Mouse (Mus musculus) forebrain, postnatal 0 days (tissue): ENCODE results near the gene Psg21. TPM values are rescaled to one million over a fixed set of nuclear protein-coding genes. Genes with fewer than 3 reads are reported as not detected.
"Not testable (repeated sequence)": the region's sequence is repeated elsewhere in the genome, so short reads cannot be mapped to it uniquely, and the experiment has no call there.

Experiments used
- ATAC-seq: fragments of 200-750 bp; cut with Nextera tagmentation; 2 replicates; pipeline ENCODE4 v1.8.0; 2017; ENCODE audit warnings: mild to moderate bottlenecking, moderate library complexity
- DNase-seq: peaks from one replicate; pipeline ENCODE4 v3.0.0-alpha.2; 2015
- H3K27ac ChIP-seq: fragments of 300-500 bp; sonication (generic); 2 replicates; pipeline ENCODE4 v1.5.1; 2014; ENCODE audit warnings: low read depth, mild to moderate bottlenecking, antibody characterized with exemption, low read length, moderate library complexity, mixed read lengths
- H3K27me3 ChIP-seq: fragments of 300-500 bp; sonication (generic); 2 replicates; pipeline ENCODE4 v1.6.1; 2014; ENCODE audit warnings: mild to moderate bottlenecking, low read length, mixed read lengths; ENCODE audit not compliant: insufficient read depth
- H3K36me3 ChIP-seq: fragments of 300-500 bp; sonication (generic); 2 replicates; pipeline ENCODE4 v1.6.1; 2014; ENCODE audit warnings: mild to moderate bottlenecking, moderate library complexity; ENCODE audit not compliant: insufficient read depth
- H3K4me1 ChIP-seq: fragments of 300-500 bp; sonication (generic); 2 replicates; pipeline ENCODE4 v1.6.1; 2014; ENCODE audit warnings: antibody characterized with exemption; ENCODE audit not compliant: insufficient read depth
- H3K4me2 ChIP-seq: fragments of 300-500 bp; sonication (generic); 2 replicates; pipeline ENCODE4 v1.6.1; 2014; ENCODE audit warnings: low read depth, mild to moderate bottlenecking, moderate library complexity
- H3K4me3 ChIP-seq: fragments of 300-500 bp; sonication (generic); 2 replicates; pipeline ENCODE4 v1.5.1; 2014; ENCODE audit warnings: low read depth, low read length, mixed read lengths
- H3K9ac ChIP-seq: fragments of 300-500 bp; sonication (generic); 2 replicates; pipeline ENCODE4 v1.6.1; 2014; ENCODE audit warnings: mild to moderate bottlenecking
- H3K9me3 ChIP-seq: fragments of 300-500 bp; sonication (generic); 2 replicates; pipeline ENCODE4 v1.6.1; 2016; ENCODE audit warnings: low read length
- CTCF ChIP-seq: sonication (generic); IDR thresholded peaks from 2 replicates; pipeline ENCODE4 v1.5.1; 2016; ENCODE audit warnings: antibody characterized with exemption, control low read depth, low read depth
- WGBS: fragments of 180-500 bp; shearing (Covaris S2); extraction: QIAGEN DNeasy Blood & Tissue Kit; methylation state at CpG from one replicate; pipeline ENCODE4 v1.1.7; 2014; 5-methylcytosine and 5-hydroxymethylcytosine counted together
- polyA plus RNA-seq: library from polyadenylated mRNA; unstranded; fragments of >200 nt; fragmentation: Nextera tagmentation; extraction: Ambion mirVana; gene quantifications from 2 replicates; pipeline ENCODE4 v1.2.1, GENCODE M21; 2015
- total RNA-seq: library from RNA; depleted of rRNA; stranded (reverse); fragments of >200 nt; gene quantifications from 2 replicates; pipeline ENCODE4 v1.2.3, GENCODE M21; 2014; rRNA removed

Psg21 gene
- total RNA-seq, result not detected in 2 replicates
- polyA plus RNA-seq, result not detected in 2 replicates

DNA sequence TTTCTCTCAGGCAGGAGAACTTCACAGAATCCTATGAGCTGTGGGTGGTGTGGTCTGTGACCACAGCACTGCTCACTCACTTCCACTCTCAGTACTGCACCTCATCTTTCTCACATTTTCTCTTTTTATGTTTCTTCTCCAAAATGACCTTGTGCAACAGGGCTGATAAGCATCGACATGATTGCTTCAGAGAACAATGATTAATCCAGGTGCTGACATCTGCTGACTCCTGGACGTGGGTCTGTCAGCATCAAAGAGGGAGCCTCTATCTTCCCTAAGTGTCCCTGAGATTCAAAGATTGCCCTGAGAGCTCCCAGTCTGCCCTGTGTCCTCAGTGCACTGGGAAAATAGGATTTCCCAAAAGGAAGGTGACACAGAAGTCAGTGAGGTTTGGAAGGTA lies at the start of gene Psg21:
TSS of gene Psg21 (minus strand) at position 101 of the 400 bp plus-strand sequence.
- not testable (repeated sequence) for DNase-seq, H3K4me3 ChIP-seq, H3K4me2 ChIP-seq, H3K4me1 ChIP-seq, H3K27me3 ChIP-seq, ATAC-seq, H3K9me3 ChIP-seq, H3K27ac ChIP-seq, H3K36me3 ChIP-seq, H3K9ac ChIP-seq
- WGBS, result 54% methylated on average over 1 of the region's 2 CpGs

DNA sequence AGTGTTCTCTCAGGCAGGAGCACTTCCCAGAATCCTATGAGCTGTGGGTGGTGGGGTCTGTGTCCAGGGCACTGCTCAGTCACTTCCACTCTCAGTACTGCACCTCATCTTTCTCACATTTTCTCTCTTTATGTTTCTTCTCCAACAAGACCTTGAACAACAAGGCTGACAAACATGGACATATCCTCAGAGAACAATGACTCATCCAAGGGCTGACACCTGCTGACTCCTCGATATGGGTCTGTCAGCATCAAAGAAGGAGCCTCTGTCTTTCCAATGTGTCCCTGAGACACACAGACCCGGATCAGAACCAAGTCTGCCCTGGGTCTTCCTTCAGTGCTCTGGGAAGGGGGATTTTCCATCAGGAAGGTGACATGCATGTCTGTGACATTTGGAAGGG lies 29.6 kb upstream of the Psg21 start, which contains the start of gene Psg20:
TSS of gene Psg20 (minus strand) at position 101 of the 400 bp plus-strand sequence.
- no peak for TF ChIP-seq CTCF
- 74% methylated on average over 2 of the region's 2 CpGs for WGBS
- Histone ChIP-seq H3K4me3 (no peak within 1 kb of the TSS), H3K27me3 (no peaks in the 10 kb centered on the region), H3K4me2 (no peak within 1 kb of the TSS), H3K4me1 (no peaks in the 10 kb centered on the region), H3K9ac (no peak within 1 kb of the TSS), H3K27ac (no peak within 1 kb of the TSS), H3K36me3 (no peaks in the 10 kb centered on the region), H3K9me3 (no peaks in the 10 kb centered on the region)
- ATAC-seq (no peak), DNase-seq (no peak)

DNA sequence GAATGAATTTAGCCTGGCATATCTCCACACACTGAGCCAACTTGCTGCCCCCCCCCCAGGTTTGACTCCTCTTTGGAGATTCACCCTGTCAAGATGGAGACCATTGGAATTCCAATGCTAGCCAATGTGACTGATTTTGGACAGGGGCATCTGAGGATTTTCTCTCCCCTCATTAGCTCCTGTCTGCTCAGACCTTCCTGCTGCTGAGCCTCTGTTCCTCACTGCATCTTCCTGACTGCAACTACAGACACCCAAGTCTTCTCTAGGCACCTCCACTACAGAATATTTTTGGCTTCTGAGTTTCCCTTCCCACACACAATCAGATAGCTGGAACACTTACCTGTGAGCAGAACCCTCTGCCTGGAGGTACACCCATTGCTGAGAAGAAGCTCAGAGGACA lies 29.1 kb upstream of the Psg21 start:
- Histone ChIP-seq H3K4me1 (no peaks in the 10 kb centered on the region), H3K27ac (no peak overlapping the region), H3K27me3 (no peaks in the 10 kb centered on the region), H3K36me3 (no peaks in the 10 kb centered on the region), H3K9ac (no peak overlapping the region), H3K9me3 (no peaks in the 10 kb centered on the region), H3K4me2 (no peak overlapping the region), H3K4me3 (no peak overlapping the region)
- no peak for TF ChIP-seq CTCF
- no peak for DNase-seq
- no peak for ATAC-seq

DNA sequence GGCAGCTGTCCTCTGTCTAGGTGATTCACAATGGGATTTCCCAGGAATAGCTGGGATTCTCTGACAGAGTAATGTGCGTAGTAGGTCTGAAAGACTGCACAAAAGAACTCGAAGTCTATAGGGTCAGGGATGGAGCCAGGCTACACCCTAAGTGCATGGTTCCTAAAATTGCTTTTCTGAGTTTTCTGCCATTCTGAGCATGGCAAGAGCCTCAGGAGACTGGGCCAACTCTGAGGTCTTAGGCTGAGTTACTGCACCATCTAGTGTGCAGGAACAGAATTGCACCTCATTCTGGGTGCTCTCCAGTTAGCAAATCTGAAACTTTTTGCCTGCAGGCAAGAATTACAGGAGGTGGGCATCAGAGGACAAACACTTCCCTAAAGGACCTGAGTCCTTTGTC lies 23.2 kb upstream of the Psg21 start:
- Histone ChIP-seq H3K9ac (no peak overlapping the region), H3K4me1 (no peaks in the 10 kb centered on the region), H3K27me3 (no peaks in the 10 kb centered on the region), H3K27ac (no peak overlapping the region), H3K4me3 (no peak overlapping the region), H3K4me2 (no peak overlapping the region), H3K9me3 (no peaks in the 10 kb centered on the region), H3K36me3 (no peaks in the 10 kb centered on the region)
- 30% methylated on average over 2 of the region's 2 CpGs for WGBS
- TF ChIP-seq CTCF, result peak; percentile 80
- DNase-seq, result peak; percentile 66
- ATAC-seq, result no peak

DNA sequence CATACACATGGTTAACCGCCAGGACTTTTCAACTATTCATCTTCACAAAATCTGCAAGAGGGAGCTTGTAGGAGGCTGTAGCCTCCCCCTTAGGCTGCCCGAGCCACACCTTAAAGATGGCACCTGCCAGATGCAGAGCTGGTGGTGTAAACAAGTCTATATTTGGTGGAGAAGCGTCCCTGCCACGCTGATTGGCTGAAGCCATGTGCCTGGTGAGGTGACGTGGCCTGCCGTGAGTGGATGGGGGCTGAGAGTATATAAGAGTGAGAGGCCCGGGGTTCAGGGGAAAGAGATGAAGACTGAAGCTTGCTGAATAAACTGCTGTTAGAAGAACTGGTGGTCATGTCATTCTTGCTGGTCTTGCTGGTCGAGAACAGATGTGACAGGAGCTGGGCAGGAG lies 29.6 kb downstream of the Psg21 start:
- H3K9ac ChIP-seq, H3K9me3 ChIP-seq, DNase-seq, ATAC-seq, H3K4me1 ChIP-seq, H3K4me3 ChIP-seq, H3K4me2 ChIP-seq, H3K27ac ChIP-seq, H3K27me3 ChIP-seq, H3K36me3 ChIP-seq: not testable (repeated sequence)
- WGBS, result 82% methylated on average over 8 of the region's 8 CpGs

DNA sequence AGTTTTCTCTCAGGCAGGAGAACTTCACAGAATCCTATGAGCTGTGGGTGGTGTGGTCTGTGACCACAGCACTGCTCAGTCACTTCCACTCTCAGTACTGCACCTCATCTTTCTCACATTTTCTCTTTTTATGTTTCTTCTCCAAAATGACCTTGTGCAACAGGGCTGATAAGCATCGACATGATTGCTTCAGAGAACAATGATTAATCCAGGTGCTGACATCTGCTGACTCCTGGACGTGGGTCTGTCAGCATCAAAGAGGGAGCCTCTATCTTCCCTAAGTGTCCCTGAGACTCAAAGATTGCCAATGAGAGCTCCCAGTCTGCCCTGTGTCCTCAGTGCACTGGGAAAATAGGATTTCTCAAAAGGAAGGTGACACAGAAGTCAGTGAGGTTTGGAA lies 40.1 kb downstream of the Psg21 start, which contains the start of gene Psg23:
TSS of gene Psg23 (minus strand) at position 101 of the 400 bp plus-strand sequence.
- H3K9me3 ChIP-seq, ATAC-seq: not testable (repeated sequence)
- 25% methylated on average over 1 of the region's 2 CpGs for WGBS

More for the DNA sequence above, 40.1 kb downstream of the Psg21 start, which contains the start of gene Psg23:
- H3K27me3 ChIP-seq, H3K9ac ChIP-seq, H3K36me3 ChIP-seq, DNase-seq, H3K4me3 ChIP-seq, H3K4me1 ChIP-seq, H3K27ac ChIP-seq, H3K4me2 ChIP-seq: not testable (repeated sequence)

Other genes with a start within 250 kb of the Psg21 start
- gene Psg28, start 224.7 kb downstream of the Psg21 start, total RNA-seq, result not detected in 2 replicates
- not detected in 2 replicates for gene Psg28, start 224.7 kb downstream of the Psg21 start, polyA plus RNA-seq
- not detected in 2 replicates for gene Psg26, start 172.5 kb downstream of the Psg21 start, total RNA-seq
- not detected in 2 replicates for gene Psg26, start 172.5 kb downstream of the Psg21 start, polyA plus RNA-seq
- gene Psg25, start 124.5 kb downstream of the Psg21 start, total RNA-seq, result not detected in 2 replicates
- not detected in 2 replicates for gene Psg25, start 124.5 kb downstream of the Psg21 start, polyA plus RNA-seq
- gene Psg27, start 89.4 kb downstream of the Psg21 start, total RNA-seq, result not detected in 2 replicates
- not detected in 2 replicates for gene Psg27, start 89.4 kb downstream of the Psg21 start, polyA plus RNA-seq
- not detected in 2 replicates for gene Psg23, start 40.2 kb downstream of the Psg21 start, total RNA-seq
- not detected in 2 replicates for gene Psg23, start 40.2 kb downstream of the Psg21 start, polyA plus RNA-seq
- gene Psg20, start 29.5 kb upstream of the Psg21 start, total RNA-seq, result not detected in 2 replicates
- gene Psg20, start 29.5 kb upstream of the Psg21 start, polyA plus RNA-seq, result not detected in 2 replicates
- not detected in 2 replicates for gene Psg22, start 61.4 kb upstream of the Psg21 start, total RNA-seq
- gene Psg22, start 61.4 kb upstream of the Psg21 start, polyA plus RNA-seq, result not detected in 2 replicates
- not detected in 2 replicates for gene Psg19, start 141.8 kb upstream of the Psg21 start, total RNA-seq
- gene Psg19, start 141.8 kb upstream of the Psg21 start, polyA plus RNA-seq, result not detected in 2 replicates
- not detected in 2 replicates for gene Psg17, start 164.9 kb upstream of the Psg21 start, total RNA-seq
- not detected in 2 replicates for gene Psg17, start 164.9 kb upstream of the Psg21 start, polyA plus RNA-seq
- 0.95 and 2.1 TPM in 2 replicates for gene Mill2, start 183.2 kb upstream of the Psg21 start, total RNA-seq
- 0.53 and 0.54 TPM in 2 replicates for gene Mill2, start 183.2 kb upstream of the Psg21 start, polyA plus RNA-seq
- 13.8 and 14.9 TPM in 2 replicates for gene Pglyrp1, start 214.6 kb upstream of the Psg21 start, total RNA-seq
- 26.9 and 27.0 TPM in 2 replicates for gene Pglyrp1, start 214.6 kb upstream of the Psg21 start, polyA plus RNA-seq